Mouse (Mus musculus) adrenal gland, adult 2 months (tissue): Measurements from ENCODE around the gene Hook1. TPM values are rescaled to one million over a fixed set of nuclear protein-coding genes. Genes with fewer than 3 reads are reported as not detected.

Source experiments
- polyA plus RNA-seq: library from polyadenylated mRNA; depleted of rRNA; stranded (reverse); fragments of >200 nt; gene quantifications from 2 replicates; pipeline ENCODE4 v1.2.3, GENCODE M21; 2012; rRNA removed
- total RNA-seq, 2 experiments: library from RNA; stranded (reverse); gene quantifications; 2 replicates each; pipeline ENCODE4 v1.2.3; 2021

Gene Hook1
- total and polyA plus RNA-seq, 3 experiments, result 1.4 to 7.0 (median 6.2) TPM

Other genes starting within 250 kb of the Hook1 start
- gene Cyp2j13, start 110.3 kb downstream of the Hook1 start, total RNA-seq, result not detected
- not detected in 2 replicates for gene Cyp2j13, start 110.3 kb downstream of the Hook1 start, polyA plus RNA-seq
- gene Cyp2j12, start 173.9 kb downstream of the Hook1 start, total RNA-seq, result under 1 TPM; 0.23 to 0.62 TPM
- not detected in 2 replicates for gene Cyp2j12, start 173.9 kb downstream of the Hook1 start, polyA plus RNA-seq